Mouse (Mus musculus) heart, postnatal 0 days (tissue): ENCODE data around the gene Ralb. TPM values are rescaled to one million over a fixed set of nuclear protein-coding genes. Genes with fewer than 3 reads are reported as not detected.

Experiments used
- ATAC-seq: fragments of 200-750 bp; cut with Nextera tagmentation; 2 replicates; pipeline ENCODE4 v1.8.0; 2017; ENCODE audit warnings: low read depth, moderate number of reproducible peaks, moderate library complexity; ENCODE audit not compliant: insufficient read depth
- DNase-seq: peaks from one replicate; pipeline ENCODE4 v3.0.0-alpha.2; 2016; ENCODE audit warnings: low spot score
- H3K27ac ChIP-seq: fragments of 300-500 bp; sonication (generic); 2 replicates; pipeline ENCODE4 v1.5.1; 2014; ENCODE audit warnings: low read depth, mild to moderate bottlenecking
- H3K27me3 ChIP-seq: fragments of 300-500 bp; sonication (generic); 2 replicates; pipeline ENCODE4 v1.6.1; 2014; ENCODE audit warnings: low read length, mixed read lengths; ENCODE audit not compliant: control insufficient read depth, insufficient read depth
- H3K36me3 ChIP-seq: fragments of 300-500 bp; sonication (generic); replicated peaks from 2 replicates; pipeline ENCODE4 v1.6.1; 2014; ENCODE audit warnings: low read length, mixed read lengths; ENCODE audit not compliant: control insufficient read depth, insufficient read depth
- H3K4me1 ChIP-seq: fragments of 300-500 bp; sonication (generic); 2 replicates; pipeline ENCODE4 v1.6.1; 2014; ENCODE audit warnings: antibody characterized with exemption; ENCODE audit not compliant: control insufficient read depth, insufficient read depth
- H3K4me2 ChIP-seq: fragments of 300-500 bp; sonication (generic); 2 replicates; pipeline ENCODE4 v1.6.1; 2014; ENCODE audit warnings: low read depth, mild to moderate bottlenecking, low read length, moderate library complexity
- H3K4me3 ChIP-seq: fragments of 300-500 bp; sonication (generic); 2 replicates; pipeline ENCODE4 v1.5.1; 2014; ENCODE audit warnings: low read depth, low read length
- H3K9ac ChIP-seq: fragments of 300-500 bp; sonication (generic); replicated peaks from 2 replicates; pipeline ENCODE4 v1.6.1; 2014; ENCODE audit warnings: low read depth, low read length, mixed read lengths
- H3K9me3 ChIP-seq: fragments of 300-500 bp; sonication (generic); replicated peaks from 2 replicates; pipeline ENCODE4 v1.6.1; 2016; ENCODE audit warnings: low read length; ENCODE audit not compliant: control insufficient read depth
- CTCF ChIP-seq: IDR thresholded peaks from 2 replicates; pipeline ENCODE4 v1.5.1; 2016; ENCODE audit warnings: antibody characterized with exemption, control low read depth, low read depth
- EP300 ChIP-seq: IDR thresholded peaks from 2 replicates; pipeline ENCODE4 v1.6.1; 2016; ENCODE audit warnings: antibody characterized with exemption, low read depth
- WGBS: fragments of 180-500 bp; shearing (Covaris S2); extraction: QIAGEN DNeasy Blood & Tissue Kit; methylation state at CpG from one replicate; pipeline ENCODE4 v1.1.7; 2014; 5-methylcytosine and 5-hydroxymethylcytosine counted together
- polyA plus RNA-seq: library from polyadenylated mRNA; unstranded; fragments of >200 nt; fragmentation: Nextera tagmentation; extraction: Ambion mirVana; gene quantifications from 2 replicates; pipeline ENCODE4 v1.2.1, GENCODE M21; 2015
- total RNA-seq: library from RNA; depleted of rRNA; stranded (reverse); fragments of >200 nt; gene quantifications from 2 replicates; pipeline ENCODE4 v1.2.3, GENCODE M21; 2014; ENCODE audit warnings: low replicate concordance

Ralb gene
- total and polyA plus RNA-seq, 2 experiments from 2014 or later = 86.0 to 86.2 TPM

DNA sequence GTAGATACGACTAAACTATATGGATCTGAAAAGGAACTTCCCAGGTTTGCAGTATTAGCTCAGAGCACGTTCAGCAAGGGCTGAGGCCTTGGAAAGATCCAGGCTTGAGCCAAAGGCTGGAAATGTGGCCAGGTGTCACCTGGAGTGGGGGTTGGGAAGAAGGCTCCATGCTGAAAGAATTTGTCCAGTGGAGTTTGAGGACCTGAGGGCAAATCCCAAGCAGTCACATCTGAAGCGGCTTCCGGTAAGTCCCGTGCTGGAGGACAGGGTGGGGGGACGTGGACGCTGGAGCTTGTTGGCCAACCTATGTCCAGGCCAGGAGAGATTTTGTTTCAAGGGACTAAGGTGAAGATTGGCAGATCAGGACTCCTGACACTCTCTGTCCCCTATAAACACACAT lies 19.2 kb upstream of the Ralb start:
- Histone ChIP-seq H3K36me3 (peaks cover 15% of the 10 kb centered on the region), H3K27me3 (no peaks in the 10 kb centered on the region), H3K9me3 (0 out of 2 replicates have a peak, but pooled peaks cover under 1% of the 10 kb centered on the region), H3K4me1 (peaks cover 15% of the 10 kb centered on the region), H3K4me3 (no peak overlapping the region), H3K9ac (no peak overlapping the region), H3K4me2 (no peak overlapping the region), H3K27ac (no peak overlapping the region)
- WGBS = 89% methylated on average over 7 of the region's 7 CpGs
- DNase-seq = no peak
- ATAC-seq = no peak
- TF ChIP-seq EP300 (no peak), CTCF (no peak)

DNA sequence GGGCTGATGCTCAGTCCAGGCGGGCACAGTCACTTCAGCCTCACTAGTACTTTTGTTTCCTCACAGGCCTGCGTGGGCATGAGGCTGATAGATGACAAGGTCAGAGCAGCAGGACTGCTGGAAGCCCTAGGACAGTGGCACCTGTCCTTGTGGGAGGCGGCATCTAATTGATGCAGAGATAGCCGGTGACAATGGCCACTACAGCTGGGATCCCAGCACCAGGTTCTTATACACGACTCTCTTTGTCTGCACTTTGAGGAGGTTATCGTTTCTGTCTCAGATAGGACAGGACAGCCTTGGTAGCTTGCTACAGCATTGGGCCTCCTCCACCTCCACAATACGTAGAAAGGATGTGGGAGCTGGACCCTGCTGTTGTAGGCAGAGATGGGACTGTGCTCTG lies 18.8 kb upstream of the Ralb start:
- 75% methylated on average over 7 of the region's 7 CpGs for WGBS
- H3K4me1 ChIP-seq = peaks cover 15% of the 10 kb centered on the region
- no peak for ATAC-seq
- no peaks in the 10 kb centered on the region for H3K27me3 ChIP-seq
- no peak overlapping the region for H3K27ac ChIP-seq
- TF ChIP-seq CTCF (no peak), EP300 (no peak)
- H3K4me2 ChIP-seq = no peak overlapping the region
- H3K9me3 ChIP-seq = no peaks in the 10 kb centered on the region
- no peak for DNase-seq
- H3K36me3 ChIP-seq = peaks cover 10% of the 10 kb centered on the region
- no peak overlapping the region for H3K9ac ChIP-seq
- H3K4me3 ChIP-seq = no peak overlapping the region

DNA sequence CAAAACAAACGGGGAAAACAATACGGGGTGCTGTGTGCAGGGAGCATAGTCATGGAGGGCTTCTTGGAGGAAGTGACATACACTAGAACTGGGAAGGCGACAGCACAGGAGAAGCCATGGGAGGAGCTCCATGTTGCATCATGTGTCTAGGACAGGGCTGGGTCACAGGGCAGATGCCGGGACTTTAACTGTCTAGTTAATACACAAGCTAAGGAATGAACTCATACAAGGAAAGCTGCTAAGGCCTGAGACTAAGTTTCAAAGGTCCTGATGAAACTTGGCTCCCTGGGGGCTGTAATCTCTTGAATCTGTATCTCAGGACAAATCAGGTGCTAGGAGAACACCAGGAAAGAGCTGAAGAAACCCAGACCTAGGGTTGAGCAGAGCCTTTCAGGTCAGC lies 18.1 kb upstream of the Ralb start:
- 76% methylated on average over 4 of the region's 4 CpGs for WGBS
- no peak overlapping the region for H3K4me2 ChIP-seq
- ATAC-seq = no peak

DNA sequence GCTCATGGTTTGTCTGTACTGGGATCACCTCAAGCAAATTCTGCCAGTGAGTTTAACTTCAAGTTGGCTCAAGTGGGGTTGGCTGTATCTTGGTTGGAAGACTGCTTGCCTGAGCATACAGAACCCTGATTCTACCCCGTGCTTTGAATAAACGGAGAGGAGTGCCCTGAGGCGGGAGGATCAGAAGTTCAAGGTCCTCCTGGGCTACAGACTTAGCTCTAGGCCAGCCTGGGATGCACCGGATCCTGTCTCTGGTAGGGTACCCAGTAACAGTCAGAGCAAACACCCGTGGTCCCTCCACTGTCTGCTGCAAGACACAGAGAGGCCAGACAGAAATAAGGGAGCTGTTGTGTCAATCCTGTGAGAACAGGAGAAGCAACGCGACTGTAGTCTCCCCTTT lies 17.1 kb upstream of the Ralb start:
- H3K4me3 ChIP-seq = no peak overlapping the region
- no peaks in the 10 kb centered on the region for H3K36me3 ChIP-seq
- no peak for DNase-seq
- H3K9me3 ChIP-seq = no peaks in the 10 kb centered on the region
- no peak overlapping the region for H3K27ac ChIP-seq
- H3K27me3 ChIP-seq = no peaks in the 10 kb centered on the region
- 81% methylated on average over 7 of the region's 7 CpGs for WGBS
- H3K9ac ChIP-seq = no peak overlapping the region
- peaks cover 12% of the 10 kb centered on the region for H3K4me1 ChIP-seq
- no peak overlapping the region for H3K4me2 ChIP-seq
- TF ChIP-seq EP300 = no peak
- TF ChIP-seq CTCF = no peak
- ATAC-seq = no peak

More for the DNA sequence above, 18.1 kb upstream of the Ralb start:
- Histone ChIP-seq H3K4me3 (no peak overlapping the region), H3K36me3 (peaks cover 7% of the 10 kb centered on the region; the same call in 1 of the 2 replicates), H3K9ac (no peak overlapping the region), H3K9me3 (no peaks in the 10 kb centered on the region), H3K27ac (no peak overlapping the region), H3K27me3 (no peaks in the 10 kb centered on the region), H3K4me1 (peaks cover 15% of the 10 kb centered on the region)
- TF ChIP-seq CTCF (no peak), EP300 (no peak)
- no peak for DNase-seq

DNA sequence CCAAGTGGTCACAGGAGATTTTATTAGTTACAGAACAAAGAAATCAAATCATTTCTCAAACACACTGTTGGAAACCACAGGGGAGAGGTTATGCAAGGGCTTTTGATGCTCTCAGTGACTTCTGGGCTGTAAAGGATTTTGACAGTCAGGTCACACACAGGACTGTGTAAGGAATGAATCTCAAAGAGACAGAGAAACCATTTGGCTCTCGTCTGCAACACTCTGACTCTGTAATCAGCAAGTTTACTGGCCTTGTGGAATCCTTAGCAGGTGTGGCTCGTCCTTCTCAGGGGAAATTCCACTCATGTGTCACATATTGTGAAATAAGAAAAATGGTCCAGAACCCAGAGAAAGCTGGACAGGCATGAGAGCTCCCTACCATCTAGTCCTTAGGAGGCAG lies 16.4 kb upstream of the Ralb start:
- H3K4me1 ChIP-seq = peaks cover 8% of the 10 kb centered on the region; the same call in 1 of the 2 replicates
- TF ChIP-seq EP300 = no peak
- no peak for TF ChIP-seq CTCF
- WGBS = 45% methylated on average over 2 of the region's 2 CpGs
- DNase-seq (no peak), ATAC-seq (no peak)
- no peak overlapping the region for H3K4me3 ChIP-seq
- no peak overlapping the region for H3K9ac ChIP-seq
- no peak overlapping the region for H3K27ac ChIP-seq
- no peaks in the 10 kb centered on the region for H3K27me3 ChIP-seq
- no peak overlapping the region for H3K4me2 ChIP-seq
- H3K9me3 ChIP-seq = no peaks in the 10 kb centered on the region
- H3K36me3 ChIP-seq = no peaks in the 10 kb centered on the region

DNA sequence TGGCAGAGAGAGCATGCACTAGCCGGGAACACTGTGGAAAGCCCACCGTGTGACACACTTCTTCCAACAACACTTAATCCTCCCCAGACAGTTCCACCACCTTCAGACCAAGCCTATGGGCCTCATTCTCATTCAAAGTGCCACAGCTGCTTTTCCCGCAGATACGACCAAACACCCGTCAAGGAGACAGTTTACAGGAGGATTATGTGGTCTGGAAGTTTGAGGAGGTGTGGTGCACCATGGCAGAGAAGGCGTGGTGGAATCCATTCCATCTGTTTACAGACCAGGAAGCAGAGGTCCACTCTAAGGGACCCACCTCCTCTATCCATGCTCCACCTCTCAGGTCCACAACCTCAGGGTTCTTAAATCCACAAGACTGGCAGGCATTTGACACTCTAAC lies 14.7 kb upstream of the Ralb start:
- no peaks in the 10 kb centered on the region for H3K27me3 ChIP-seq
- no peak overlapping the region for H3K4me2 ChIP-seq
- no peak for TF ChIP-seq CTCF
- no peak for TF ChIP-seq EP300
- H3K36me3 ChIP-seq = no peaks in the 10 kb centered on the region
- H3K4me3 ChIP-seq = no peak overlapping the region
- ATAC-seq = no peak
- DNase-seq = no peak
- no peaks in the 10 kb centered on the region for H3K4me1 ChIP-seq
- H3K27ac ChIP-seq = no peak overlapping the region
- no peak overlapping the region for H3K9ac ChIP-seq
- 82% methylated on average over 6 of the region's 6 CpGs for WGBS
- no peaks in the 10 kb centered on the region for H3K9me3 ChIP-seq
